Mouse (Mus musculus): Measurements from ENCODE around the gene Gm28372. TPM values are rescaled to one million over a fixed set of nuclear protein-coding genes. Genes with fewer than 3 reads are reported as not detected.
A peak's percentile ranks its signal among the peaks of the same experiment; 100 is the strongest.
"Not testable (repeated sequence)": the region's sequence is repeated elsewhere in the genome, so short reads cannot be mapped to it uniquely, and the experiment has no call there.

The Gm28372 gene
- total RNA-seq (2021) (not detected), polyA plus RNA-seq (2012; rRNA removed) (not detected in 2 replicates)
- long read RNA-seq: 0 reads

- no peaks in the 10 kb centered on the region for H3K4me1 ChIP-seq (ENCODE audit: control insufficient read depth, insufficient read depth, low read length)
- 91% methylated on average over 1 of the region's 1 CpGs for WGBS
- H3K4me3 ChIP-seq: no peak within 1 kb of the TSS
- H3K79me2 ChIP-seq (replicated peaks; ENCODE audit: control insufficient read depth, insufficient read depth, low read length): no peaks in the 10 kb centered on the region
- H3K27ac ChIP-seq: no peak within 1 kb of the TSS
- no peaks in the 10 kb centered on the region for H3K36me3 ChIP-seq (ENCODE audit: control insufficient read depth, insufficient read depth, low read length)
- no peak within 1 kb of the TSS for H3K9ac ChIP-seq (ENCODE audit: low read depth, low read length)
- no peaks in the 10 kb centered on the region for H3K27me3 ChIP-seq (ENCODE audit: control insufficient read depth, insufficient read depth, low read length)
- TF ChIP-seq EP300 (IDR thresholded peaks at IDR 0.05; ENCODE audit: insufficient read depth, low read depth, low read length): no peak
- no peak for TF ChIP-seq CTCF (IDR thresholded peaks at IDR 0.05)
- no peak for TF ChIP-seq POLR2A (IDR thresholded peaks at IDR 0.05; ENCODE audit: insufficient read depth, low read depth, low read length)
- intact Hi-C loops (cut with DNase I): no loop called here
- no peak for DNase-seq
These were observed at the start of gene Gm28372, which contains the start of gene 1700020A23Rik for GRCm38 (mm10) chr2:130404939-130405338. TSS of gene Gm28372 (plus strand) at chr2:130405239. TSS of gene 1700020A23Rik (plus strand) at chr2:130405259.

DNA sequence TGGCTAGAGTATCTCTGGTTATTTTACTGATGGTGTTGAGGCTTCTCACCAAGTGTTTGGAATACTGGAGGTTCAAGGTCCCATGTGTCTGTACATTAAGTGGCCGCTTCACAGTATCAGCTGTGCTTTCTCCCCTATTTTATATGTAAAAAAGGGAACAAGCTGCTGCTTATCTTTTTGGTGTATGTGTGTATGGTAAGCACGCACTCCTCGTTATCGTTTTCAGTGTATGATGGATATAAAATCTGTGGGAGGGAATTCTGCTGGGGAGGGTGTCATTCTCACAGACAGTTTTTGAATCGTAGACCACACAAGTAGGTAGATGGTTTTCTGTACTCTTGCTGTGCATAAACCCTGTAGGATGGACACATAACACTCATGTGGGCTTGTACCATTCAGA, 47.5 kb upstream of the Gm28372 start:
- Histone ChIP-seq H3K27ac (no peak overlapping the region), H3K9ac (ENCODE audit: low read depth, low read length) (no peak overlapping the region), H3K27me3 (ENCODE audit: control insufficient read depth, insufficient read depth, low read length) (peaks cover 11% of the 10 kb centered on the region), H3K36me3 (ENCODE audit: control insufficient read depth, insufficient read depth, low read length) (no peaks in the 10 kb centered on the region), H3K79me2 (replicated peaks; ENCODE audit: control insufficient read depth, insufficient read depth, low read length) (no peaks in the 10 kb centered on the region), H3K4me1 (ENCODE audit: control insufficient read depth, insufficient read depth, low read length) (no peaks in the 10 kb centered on the region), H3K4me3 (no peak overlapping the region)
- TF ChIP-seq CTCF (IDR thresholded peaks at IDR 0.05): no peak
- TF ChIP-seq EP300 (IDR thresholded peaks at IDR 0.05; ENCODE audit: insufficient read depth, low read depth, low read length): no peak
- no peak for TF ChIP-seq POLR2A (IDR thresholded peaks at IDR 0.05; ENCODE audit: insufficient read depth, low read depth, low read length)
- intact Hi-C loops (cut with DNase I): no loop called here
- no peak for DNase-seq
- 87% methylated on average over 5 of the region's 5 CpGs for WGBS

GRCm38 (mm10) chr2:130358852-130359251, 46.2 kb upstream of the Gm28372 start:
- no peak for TF ChIP-seq CTCF (IDR thresholded peaks at IDR 0.05)
- intact Hi-C loops (cut with DNase I): no loop called here
- Histone ChIP-seq H3K9ac (ENCODE audit: low read depth, low read length) (no peak overlapping the region), H3K27me3 (ENCODE audit: control insufficient read depth, insufficient read depth, low read length) (peaks cover 12% of the 10 kb centered on the region), H3K4me3 (no peak overlapping the region), H3K79me2 (replicated peaks; ENCODE audit: control insufficient read depth, insufficient read depth, low read length) (no peaks in the 10 kb centered on the region), H3K4me1 (ENCODE audit: control insufficient read depth, insufficient read depth, low read length) (no peaks in the 10 kb centered on the region), H3K27ac (no peak overlapping the region), H3K36me3 (ENCODE audit: control insufficient read depth, insufficient read depth, low read length) (no peaks in the 10 kb centered on the region)
- no peak for DNase-seq
- WGBS: 11% methylated on average over 5 of the region's 5 CpGs

- TF ChIP-seq EP300 (IDR thresholded peaks at IDR 0.05; ENCODE audit: insufficient read depth, low read depth, low read length) (no peak), CTCF (IDR thresholded peaks at IDR 0.05) (peak; percentile 73), POLR2A (IDR thresholded peaks at IDR 0.05; ENCODE audit: insufficient read depth, low read depth, low read length) (no peak)
- Histone ChIP-seq H3K27ac (no peak overlapping the region), H3K27me3 (ENCODE audit: control insufficient read depth, insufficient read depth, low read length) (peaks cover 16% of the 10 kb centered on the region), H3K36me3 (ENCODE audit: control insufficient read depth, insufficient read depth, low read length) (no peaks in the 10 kb centered on the region), H3K4me1 (ENCODE audit: control insufficient read depth, insufficient read depth, low read length) (no peaks in the 10 kb centered on the region), H3K4me3 (no peak overlapping the region), H3K9ac (ENCODE audit: low read depth, low read length) (no peak overlapping the region), H3K79me2 (replicated peaks; ENCODE audit: control insufficient read depth, insufficient read depth, low read length) (no peaks in the 10 kb centered on the region)
- intact Hi-C loops (cut with DNase I): loop anchor here (1.0 kb wide), 1 partner anchor 71 kb away; no protein-coding TSS in a partner anchor
- WGBS: 6% methylated on average over 14 of the region's 14 CpGs
- DNase-seq: peak; percentile 23 to 49
These were observed 42.5 kb upstream of the Gm28372 start for GRCm38 (mm10) chr2:130362511-130363026.

DNA sequence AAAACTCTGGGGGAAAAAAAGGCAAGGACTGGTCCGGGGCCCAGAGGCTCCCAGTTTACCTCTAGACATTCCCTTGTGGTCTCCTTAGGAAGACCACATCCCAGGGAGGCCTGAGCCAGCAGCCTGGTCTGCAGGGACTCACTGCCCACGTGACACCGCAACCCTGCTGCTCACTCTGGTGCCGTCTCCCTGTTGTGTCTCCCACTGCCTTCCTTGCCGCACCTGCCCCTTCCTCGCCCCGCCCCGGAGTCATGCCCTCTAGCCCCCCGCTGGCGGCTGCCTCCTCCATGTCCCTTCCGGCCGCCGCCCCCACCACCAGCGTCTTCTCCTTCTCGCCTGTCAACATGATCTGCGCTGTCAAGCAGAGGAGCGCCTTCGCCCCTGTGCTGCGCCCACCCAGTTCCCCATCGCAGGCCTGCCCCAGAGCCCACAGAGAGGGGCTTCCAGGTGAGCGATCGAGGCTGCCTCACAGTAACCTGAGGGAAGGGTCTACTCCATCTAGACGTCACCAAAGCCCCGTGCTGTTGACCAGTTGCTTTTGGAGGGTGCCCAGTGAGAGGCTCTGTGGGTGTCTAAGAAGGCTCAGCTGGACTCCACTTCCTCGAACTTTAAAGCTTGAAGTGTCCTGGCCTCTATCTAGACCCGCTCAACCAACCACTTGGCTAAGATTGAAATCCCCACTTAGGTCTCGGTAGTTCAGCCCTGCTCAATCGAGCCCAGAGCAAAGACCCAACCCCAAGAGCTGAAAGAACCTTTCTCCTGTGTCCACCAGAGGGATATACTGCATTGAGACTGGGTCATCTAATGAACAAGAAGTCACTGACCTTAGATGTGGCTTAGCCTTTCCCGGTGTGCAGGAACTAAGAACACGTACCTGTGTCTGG, 39.6 kb upstream of the Gm28372 start:
- no peak for DNase-seq
- intact Hi-C loops (cut with DNase I): no loop called here
- H3K27me3 ChIP-seq (ENCODE audit: control insufficient read depth, insufficient read depth, low read length): peaks cover 13% of the 10 kb centered on the region
- H3K9ac ChIP-seq (ENCODE audit: low read depth, low read length): peak overlapping the region; percentile 25; the same call in 1 of the 2 replicates
- H3K4me1 ChIP-seq (ENCODE audit: control insufficient read depth, insufficient read depth, low read length): no peaks in the 10 kb centered on the region
- H3K36me3 ChIP-seq (ENCODE audit: control insufficient read depth, insufficient read depth, low read length): no peaks in the 10 kb centered on the region
- H3K27ac ChIP-seq: no peak overlapping the region
- 8% methylated on average over 30 of the region's 30 CpGs for WGBS
- no peak overlapping the region for H3K4me3 ChIP-seq
- TF ChIP-seq CTCF (IDR thresholded peaks at IDR 0.05): no peak
- no peak for TF ChIP-seq POLR2A (IDR thresholded peaks at IDR 0.05; ENCODE audit: insufficient read depth, low read depth, low read length)
- TF ChIP-seq EP300 (IDR thresholded peaks at IDR 0.05; ENCODE audit: insufficient read depth, low read depth, low read length): no peak
- no peaks in the 10 kb centered on the region for H3K79me2 ChIP-seq (replicated peaks; ENCODE audit: control insufficient read depth, insufficient read depth, low read length)

DNA sequence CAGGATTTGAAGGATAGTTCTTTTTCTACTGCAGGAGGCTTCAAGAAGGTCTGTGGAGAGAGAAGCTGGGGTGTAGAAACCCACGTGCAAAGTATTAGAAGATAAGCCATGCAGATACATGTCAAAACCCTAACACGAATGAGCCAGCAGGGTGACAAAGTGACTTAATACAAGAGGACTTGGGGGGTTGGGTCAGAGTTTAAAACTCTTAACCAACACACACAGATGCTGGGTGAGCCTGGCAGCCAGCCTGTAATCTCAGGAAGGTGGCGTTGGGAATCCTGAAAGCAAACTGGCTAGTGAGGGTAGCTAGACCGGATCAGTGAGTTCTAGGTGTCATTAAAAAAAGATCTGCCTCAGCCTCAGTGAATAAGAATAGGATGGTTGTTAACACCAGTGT, 37.7 kb upstream of the Gm28372 start:
- DNase-seq: no peak
- no peak for TF ChIP-seq CTCF (IDR thresholded peaks at IDR 0.05)
- TF ChIP-seq POLR2A (IDR thresholded peaks at IDR 0.05; ENCODE audit: insufficient read depth, low read depth, low read length): no peak
- TF ChIP-seq EP300 (IDR thresholded peaks at IDR 0.05; ENCODE audit: insufficient read depth, low read depth, low read length): no peak
- intact Hi-C loops (cut with DNase I): no loop called here
- Histone ChIP-seq H3K4me3 (no peak overlapping the region), H3K27ac (no peak overlapping the region), H3K36me3 (ENCODE audit: control insufficient read depth, insufficient read depth, low read length) (no peaks in the 10 kb centered on the region), H3K9ac (ENCODE audit: low read depth, low read length) (no peak overlapping the region), H3K79me2 (replicated peaks; ENCODE audit: control insufficient read depth, insufficient read depth, low read length) (no peaks in the 10 kb centered on the region), H3K4me1 (ENCODE audit: control insufficient read depth, insufficient read depth, low read length) (no peaks in the 10 kb centered on the region), H3K27me3 (ENCODE audit: control insufficient read depth, insufficient read depth, low read length) (peaks cover 5% of the 10 kb centered on the region)
- 51% methylated on average over 4 of the region's 4 CpGs for WGBS

- DNase-seq; H3K4me3 ChIP-seq; H3K79me2 ChIP-seq (replicated peaks; ENCODE audit: control insufficient read depth, insufficient read depth, low read length); H3K36me3 ChIP-seq (ENCODE audit: control insufficient read depth, insufficient read depth, low read length); H3K27ac ChIP-seq; H3K9ac ChIP-seq (ENCODE audit: low read depth, low read length); H3K4me1 ChIP-seq (ENCODE audit: control insufficient read depth, insufficient read depth, low read length); H3K27me3 ChIP-seq (ENCODE audit: control insufficient read depth, insufficient read depth, low read length); intact Hi-C loops (cut with DNase I): not testable (repeated sequence)
- 19% methylated on average over 1 of the region's 1 CpGs for WGBS
These were observed 32.0 kb upstream of the Gm28372 start for GRCm38 (mm10) chr2:130373026-130373425.

All from heart, adult 2 months (tissue).